Mouse (Mus musculus) MN1 (cell line): ENCODE results near the gene Arhgef25.

Source experiments
- DNase-seq: peaks from one replicate; pipeline ENCODE4 v3.0.0-alpha.2; 2016; ENCODE audit warnings: low spot score

The Arhgef25 gene

GRCm38 (mm10) chr10:127138328-127139141, 51.3 kb downstream of the Arhgef25 start:
- DNase-seq: no peak

DNA sequence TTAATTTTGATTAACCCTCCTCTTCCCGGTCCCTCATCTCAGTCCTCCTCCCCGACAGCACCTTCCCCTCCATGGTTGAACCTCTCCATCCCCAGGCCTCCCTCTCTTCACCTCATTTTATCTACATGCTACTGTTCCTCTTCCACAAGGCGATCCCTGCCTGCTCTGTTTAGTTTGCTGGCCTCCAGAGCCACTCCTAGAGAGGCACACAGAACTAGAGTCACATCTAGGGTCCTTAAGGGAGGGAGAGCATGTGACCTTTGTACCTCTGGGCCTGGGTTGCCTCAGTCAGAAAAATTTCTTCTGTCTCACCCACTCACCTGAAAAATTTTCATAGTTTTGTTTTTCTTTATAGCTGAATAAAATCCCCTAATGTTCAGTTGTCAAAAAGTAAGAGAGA, 52.0 kb downstream of the Arhgef25 start:
- no peak for DNase-seq

DNA sequence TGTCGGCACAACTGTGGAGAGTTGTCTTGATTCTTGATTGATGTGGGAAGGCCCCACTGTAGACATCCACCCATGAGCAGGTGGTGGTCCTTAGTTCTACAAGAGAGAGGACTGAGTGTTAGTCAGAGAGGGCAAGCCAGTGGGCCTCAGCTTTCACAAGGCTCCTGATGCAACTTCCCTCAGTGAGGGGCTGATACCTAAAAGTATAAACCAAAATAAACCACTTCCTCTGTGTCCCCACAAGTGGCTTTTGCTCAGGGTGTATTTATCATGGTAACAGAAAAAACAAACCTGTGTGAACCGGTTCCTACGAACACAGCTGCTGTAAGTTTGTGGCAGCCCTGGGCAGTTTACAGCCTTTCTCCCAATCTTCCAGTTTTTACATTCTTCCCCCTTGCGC, 53.4 kb downstream of the Arhgef25 start:
- no peak for DNase-seq

- peak; percentile 21 for DNase-seq
These were observed 54.6 kb downstream of the Arhgef25 start for GRCm38 (mm10) chr10:127135118-127135836.

- DNase-seq: peak; percentile 61
These were observed 55.4 kb downstream of the Arhgef25 start for GRCm38 (mm10) chr10:127134394-127135035.
